ENCODE assay signal across 18 mouse cellular contexts in the genomic region with DNA sequence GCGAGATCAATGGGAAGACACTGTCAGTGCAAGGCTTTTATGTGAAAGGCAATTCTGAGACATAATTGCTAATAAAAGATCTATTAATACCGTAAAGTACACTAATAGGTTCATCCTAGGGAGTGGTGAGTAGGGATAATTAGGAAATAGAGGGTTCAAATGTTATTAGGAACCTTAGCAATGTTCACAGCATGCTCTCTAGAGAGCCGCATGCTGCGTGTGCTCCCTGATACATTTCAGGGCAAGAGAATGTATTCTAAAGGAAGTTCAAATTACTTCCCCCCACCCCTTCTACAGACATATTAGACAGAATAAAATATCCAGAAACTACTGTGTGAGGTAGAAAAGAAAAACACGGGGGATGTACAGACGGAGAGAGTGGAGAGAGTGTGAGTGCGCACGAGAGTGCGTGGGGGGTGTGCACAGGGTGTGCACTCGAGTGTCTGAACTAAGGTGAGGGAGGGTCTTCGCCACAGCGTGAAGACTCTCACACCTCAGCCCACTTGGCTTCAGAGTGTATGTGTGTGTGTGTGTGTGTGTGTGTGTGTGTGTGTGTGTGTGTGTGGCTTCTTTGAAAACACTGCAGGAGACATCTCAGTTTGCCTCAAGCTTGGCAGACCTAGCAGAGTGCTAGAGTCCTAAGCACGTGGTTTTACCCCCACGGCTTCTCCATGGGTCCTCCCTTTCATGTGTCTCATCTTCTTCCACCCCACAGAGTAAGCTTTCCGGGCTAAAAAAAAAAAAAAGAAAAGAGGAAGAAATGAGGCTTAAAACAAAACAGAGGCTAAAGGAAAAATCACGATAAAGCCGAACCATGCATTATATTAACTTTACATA.
DNase-seq lines count a peak whose midpoint lies in the region; ATAC-seq and TF ChIP-seq lines count a peak whose summit lies in the region.
"Had no signal": no experiment of that assay in that cellular context is flagged by ENCODE, and none has a peak within 500 bp of the region (broad histone marks: within the 10 kb centered on the region; RNA-seq: fewer than 3 reads in every experiment).

No protein-coding gene starts in this region.

- H3K4me1 ChIP-seq in embryonic facial prominence, embryonic 11.5 days (ENCODE audit: control insufficient read depth, insufficient read depth, low read length), result no peaks in the 10 kb centered on the region
- peaks cover 12% of the 10 kb centered on the region for H3K4me1 ChIP-seq in embryonic facial prominence, embryonic 10.5 days
- 0 out of 2 replicates have a peak, but pooled peaks cover 7% of the 10 kb centered on the region for H3K4me1 ChIP-seq in neural tube, embryonic 15.5 days
- H3K4me1 ChIP-seq: stomach, embryonic 15.5 days had no signal

- no peak overlapping the region for H3K27ac ChIP-seq in embryonic facial prominence, embryonic 11.5 days (replicated peaks; ENCODE audit: low read depth, low read length)
- no peak overlapping the region for H3K27ac ChIP-seq in embryonic facial prominence, embryonic 10.5 days (replicated peaks)
- no peak overlapping the region for H3K27ac ChIP-seq in layer of hippocampus, adult 2 months
- no peak overlapping the region for H3K27ac ChIP-seq in neural tube, embryonic 15.5 days (replicated peaks)
- H3K27ac ChIP-seq: heart, adult 2 months; hindbrain, postnatal 0 days; stomach, embryonic 15.5 days had no signal

- DNase-seq in embryonic facial prominence, embryonic 11.5 days (ENCODE audit: low spot score), result no peak
- no peak for DNase-seq in embryonic facial prominence, embryonic 10.5 days (ENCODE audit: low spot score)
- no peak for DNase-seq in layer of hippocampus, adult 2 months (ENCODE audit: low spot score in 2 of 2)
- no peak for DNase-seq in layer of hippocampus, adult 18-20 months (ENCODE audit: low spot score in 2 of 2)
- DNase-seq in right cerebral cortex, adult 18-20 months, result peak; percentile 15
- DNase-seq in right cerebral cortex, postnatal 14 days, result no peak
- no peak for DNase-seq in cerebellum, adult 9-11 months
- DNase-seq: adrenal gland, adult 8-10 months; cerebellum, adult 8-10 months; heart, adult 2 months; kidney, adult 8-10 months; layer of hippocampus, adult 9-11 months; lung, adult 18-20 months; spleen, adult 18-20 months; thymus, postnatal 4 days had no signal

- H3K9ac ChIP-seq in embryonic facial prominence, embryonic 11.5 days (replicated peaks; ENCODE audit: low read length), result no peak overlapping the region
- H3K9ac ChIP-seq in neural tube, embryonic 15.5 days (replicated peaks), result no peak overlapping the region
- H3K9ac ChIP-seq: stomach, embryonic 15.5 days had no signal

- no peaks in the 10 kb centered on the region for H3K27me3 ChIP-seq in embryonic facial prominence, embryonic 11.5 days (ENCODE audit: control insufficient read depth, insufficient read depth, low read length)
- no peaks in the 10 kb centered on the region for H3K27me3 ChIP-seq in embryonic facial prominence, embryonic 10.5 days (replicated peaks; ENCODE audit: low read depth, poor library complexity, severe bottlenecking)
- no peaks in the 10 kb centered on the region for H3K27me3 ChIP-seq in neural tube, embryonic 15.5 days (replicated peaks)
- H3K27me3 ChIP-seq: stomach, embryonic 15.5 days had no signal

- no peak for TF ChIP-seq CTCF in layer of hippocampus, adult 2 months (conservative IDR thresholded peaks at IDR 0.05)

- H3K4me3 ChIP-seq in embryonic facial prominence, embryonic 11.5 days (ENCODE audit: low read depth, low read length), result no peak overlapping the region
- no peak overlapping the region for H3K4me3 ChIP-seq in embryonic facial prominence, embryonic 10.5 days
- peak overlapping the region; percentile 31 for H3K4me3 ChIP-seq in layer of hippocampus, adult 2 months
- no peak overlapping the region for H3K4me3 ChIP-seq in neural tube, embryonic 15.5 days (replicated peaks)
- H3K4me3 ChIP-seq: heart, adult 2 months; stomach, embryonic 15.5 days had no signal

- H3K4me2 ChIP-seq in embryonic facial prominence, embryonic 11.5 days (ENCODE audit: low read depth, low read length), result no peak overlapping the region
- H3K4me2 ChIP-seq in neural tube, embryonic 15.5 days, result peak overlapping the region; percentile 6; the same call in 1 of the 2 replicates
- H3K4me2 ChIP-seq: stomach, embryonic 15.5 days had no signal

- ATAC-seq in embryonic facial prominence, embryonic 11.5 days (replicated peaks; ENCODE audit: insufficient number of reproducible peaks, low FRiP score, low TSS enrichment, low read depth), result peak; percentile 23; the same call in 1 of the 2 replicates
- no peak for ATAC-seq in neural tube, embryonic 15.5 days (ENCODE audit: low FRiP score)
- ATAC-seq: hindbrain, postnatal 0 days had no signal

- no peaks in the 10 kb centered on the region for H3K9me3 ChIP-seq in embryonic facial prominence, embryonic 11.5 days (replicated peaks; ENCODE audit: control insufficient read depth, low read length)
- H3K9me3 ChIP-seq in embryonic facial prominence, embryonic 10.5 days, result no peaks in the 10 kb centered on the region
- no peaks in the 10 kb centered on the region for H3K9me3 ChIP-seq in neural tube, embryonic 15.5 days (replicated peaks)
- H3K9me3 ChIP-seq: stomach, embryonic 15.5 days had no signal

- H3K36me3 ChIP-seq in embryonic facial prominence, embryonic 11.5 days (replicated peaks; ENCODE audit: control insufficient read depth, insufficient read depth, low read depth, low read length), result no peaks in the 10 kb centered on the region
- H3K36me3 ChIP-seq in embryonic facial prominence, embryonic 10.5 days (replicated peaks), result no peaks in the 10 kb centered on the region
- no peaks in the 10 kb centered on the region for H3K36me3 ChIP-seq in neural tube, embryonic 15.5 days
- H3K36me3 ChIP-seq: stomach, embryonic 15.5 days had no signal

- WGBS in embryonic facial prominence, embryonic 11.5 days, result 73% methylated on average over 17 of the region's 17 CpGs
- 84% methylated on average over 17 of the region's 17 CpGs for WGBS in embryonic facial prominence, embryonic 10.5 days
- WGBS in neural tube, embryonic 15.5 days, result 77% methylated on average over 17 of the region's 17 CpGs
